Mouse (Mus musculus): ENCODE data around the gene Ggta1.

Ggta1 gene

GRCm38 (mm10) chr2:35462791-35463281 is at the start of gene Ggta1:
Gene Ggta1 (minus strand): TSS chr2:35463231.
- DNase-seq (ENCODE audit: low spot score), result no peak

GRCm38 (mm10) chr2:35512226-35512625 is 49.2 kb upstream of the Ggta1 start:
- no peak for DNase-seq (ENCODE audit: low spot score)

GRCm38 (mm10) chr2:35510920-35511319 is 47.9 kb upstream of the Ggta1 start:
- no peak for DNase-seq (ENCODE audit: low spot score)

DNA sequence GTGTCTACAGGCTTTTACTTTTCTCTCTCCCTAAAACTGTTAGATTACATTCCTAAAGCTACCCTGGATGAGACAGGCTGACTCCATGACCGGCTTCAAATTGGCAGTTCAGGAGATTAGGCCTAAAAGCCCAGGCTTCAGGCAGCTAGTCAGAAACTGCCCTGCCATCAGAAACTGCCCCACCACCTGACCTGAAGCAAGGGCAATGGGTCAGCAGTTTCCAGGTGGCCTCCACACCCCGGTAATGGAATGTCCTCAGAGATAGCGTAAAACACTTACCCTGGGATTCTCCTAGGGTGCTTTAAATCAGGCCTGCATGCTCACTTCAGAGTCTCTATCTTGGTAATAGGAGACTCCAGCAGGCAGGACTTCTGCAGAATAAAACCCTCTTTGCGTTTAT is 46.9 kb upstream of the Ggta1 start:
- no peak for DNase-seq (ENCODE audit: low spot score)

GRCm38 (mm10) chr2:35509343-35509667 is 46.3 kb upstream of the Ggta1 start:
- no peak for DNase-seq (ENCODE audit: low spot score)

DNA sequence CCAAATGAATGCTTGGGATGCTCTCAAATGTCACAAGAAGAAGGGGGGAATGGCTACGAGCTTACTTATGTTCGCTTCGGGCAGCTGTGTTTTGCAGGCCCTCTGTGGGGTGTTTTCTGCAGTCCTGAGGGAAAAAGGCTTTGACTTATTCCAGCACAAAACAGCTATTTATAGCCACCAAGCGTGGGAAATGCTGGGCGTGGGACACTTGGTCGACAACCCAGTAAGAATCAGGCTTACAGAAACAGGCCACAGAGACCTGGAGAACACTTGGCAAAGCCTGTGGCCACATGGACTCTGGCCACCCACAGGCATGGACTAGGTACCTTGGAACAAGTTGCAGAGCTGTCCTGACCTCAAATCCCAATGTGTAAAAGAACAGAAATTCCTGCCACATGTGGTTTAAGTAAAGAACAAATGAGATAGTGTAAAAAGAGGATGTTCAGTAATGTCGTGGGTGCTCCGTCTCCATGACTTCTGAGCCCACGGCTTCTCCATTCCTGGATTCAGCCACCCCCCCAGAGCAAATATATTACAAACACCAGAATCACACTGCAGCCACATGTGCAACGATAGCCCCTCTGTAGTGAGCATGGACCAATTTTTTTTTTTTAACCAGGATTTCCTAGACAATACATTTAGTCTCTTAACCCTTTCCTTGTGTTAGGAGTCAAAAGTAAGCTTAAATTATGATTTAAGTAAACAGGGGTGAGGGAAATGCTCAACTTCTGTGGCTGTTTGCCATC is 45.7 kb upstream of the Ggta1 start:
- DNase-seq (ENCODE audit: low spot score), result no peak

DNA sequence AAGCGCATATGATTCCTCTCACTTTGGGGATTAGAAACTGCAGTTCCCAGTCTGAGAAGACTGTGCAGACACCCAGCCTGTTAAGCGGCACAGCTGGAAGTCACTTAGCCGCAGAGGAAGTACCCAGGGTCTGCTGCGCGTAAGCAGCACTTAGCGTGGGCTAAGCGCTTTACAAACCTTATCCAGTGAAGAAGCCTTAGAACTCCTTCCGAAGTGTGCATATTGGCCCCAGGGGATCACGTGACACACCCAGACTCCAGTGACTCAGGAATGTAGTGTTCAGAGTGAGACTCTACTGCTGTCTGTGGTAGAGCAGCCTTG is 44.1 kb upstream of the Ggta1 start:
- DNase-seq (ENCODE audit: low spot score), result no peak

DNA sequence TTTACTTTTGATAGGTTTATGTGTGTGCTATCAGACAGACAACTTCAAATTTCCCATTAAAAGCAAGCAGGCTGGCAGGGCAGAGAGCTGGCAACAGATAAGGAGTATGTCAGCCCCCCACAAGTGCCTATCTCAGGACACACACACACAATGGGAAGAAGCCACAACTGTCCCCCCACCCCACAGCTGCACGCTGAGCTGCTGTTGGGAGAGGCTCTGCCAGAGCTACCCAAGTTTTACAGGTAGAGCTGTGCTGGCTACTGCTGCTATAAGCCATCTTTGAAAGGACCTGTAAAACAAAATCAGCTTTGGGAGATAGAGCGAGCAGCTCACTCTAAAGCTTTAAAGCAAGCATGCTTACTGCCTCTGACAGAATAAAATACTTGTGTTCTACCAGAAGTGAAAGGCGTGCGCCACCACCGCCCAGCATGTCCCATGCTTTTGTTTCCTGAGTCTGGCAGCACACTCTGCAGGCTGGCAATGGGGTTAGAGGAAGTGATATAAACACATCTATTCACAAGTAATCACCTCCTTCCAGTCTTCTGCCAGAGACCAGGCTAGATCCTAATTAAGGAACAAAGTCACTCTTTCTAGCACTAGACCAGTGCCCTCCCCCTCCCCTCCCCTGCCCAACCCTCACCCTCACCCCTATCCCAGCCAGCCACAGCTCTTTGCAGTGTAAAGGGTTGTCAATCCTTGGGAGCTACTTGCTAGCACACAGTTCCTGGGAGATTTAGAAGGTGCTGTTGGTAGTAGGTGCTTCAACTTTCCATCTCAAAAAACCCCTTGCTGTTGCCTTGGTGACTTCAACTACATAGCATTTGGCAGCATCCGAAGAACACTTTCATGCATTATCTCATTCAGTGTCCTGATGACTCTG is 43.5 kb upstream of the Ggta1 start:
- DNase-seq (ENCODE audit: low spot score), result no peak

DNA sequence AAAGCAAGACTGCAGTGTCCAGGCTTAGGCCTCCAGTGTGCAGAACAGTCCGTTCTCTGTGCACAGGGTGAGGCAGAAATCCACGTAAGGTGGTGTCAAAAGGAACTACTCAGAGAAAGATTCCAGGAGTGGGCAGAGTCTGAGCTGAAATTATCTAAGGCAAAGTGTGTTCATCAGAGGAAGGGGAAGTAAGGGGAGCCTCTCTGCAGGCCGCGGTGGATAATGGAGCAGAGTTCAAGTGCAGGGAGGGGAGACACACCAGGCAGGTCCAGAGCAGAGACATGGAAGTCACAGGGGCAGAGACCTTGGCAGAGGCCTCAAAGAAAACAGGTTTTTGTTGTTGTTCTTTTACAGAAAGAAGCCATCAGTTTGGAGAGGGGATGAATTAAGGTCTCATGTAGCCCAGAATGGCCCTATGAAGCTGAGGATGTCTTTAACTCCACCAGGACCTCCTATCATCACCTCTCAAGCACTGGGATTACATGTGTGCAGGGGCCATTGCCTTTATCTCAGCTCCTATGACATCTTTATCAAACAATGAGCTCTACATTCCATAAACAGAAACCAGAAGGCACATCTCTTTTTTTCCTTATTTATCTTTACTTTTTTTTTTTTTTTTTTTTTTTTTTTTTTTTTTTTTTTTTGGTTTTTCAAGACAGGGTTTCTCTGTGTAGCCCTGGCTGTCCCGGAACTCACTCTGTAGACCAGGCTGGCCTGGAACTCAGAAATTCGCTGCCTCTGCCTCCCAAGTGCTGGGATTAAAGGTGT is 42.7 kb upstream of the Ggta1 start:
- DNase-seq (ENCODE audit: low spot score), result no peak

GRCm38 (mm10) chr2:35504417-35504776 is 41.4 kb upstream of the Ggta1 start:
- no peak for DNase-seq (ENCODE audit: low spot score)

DNA sequence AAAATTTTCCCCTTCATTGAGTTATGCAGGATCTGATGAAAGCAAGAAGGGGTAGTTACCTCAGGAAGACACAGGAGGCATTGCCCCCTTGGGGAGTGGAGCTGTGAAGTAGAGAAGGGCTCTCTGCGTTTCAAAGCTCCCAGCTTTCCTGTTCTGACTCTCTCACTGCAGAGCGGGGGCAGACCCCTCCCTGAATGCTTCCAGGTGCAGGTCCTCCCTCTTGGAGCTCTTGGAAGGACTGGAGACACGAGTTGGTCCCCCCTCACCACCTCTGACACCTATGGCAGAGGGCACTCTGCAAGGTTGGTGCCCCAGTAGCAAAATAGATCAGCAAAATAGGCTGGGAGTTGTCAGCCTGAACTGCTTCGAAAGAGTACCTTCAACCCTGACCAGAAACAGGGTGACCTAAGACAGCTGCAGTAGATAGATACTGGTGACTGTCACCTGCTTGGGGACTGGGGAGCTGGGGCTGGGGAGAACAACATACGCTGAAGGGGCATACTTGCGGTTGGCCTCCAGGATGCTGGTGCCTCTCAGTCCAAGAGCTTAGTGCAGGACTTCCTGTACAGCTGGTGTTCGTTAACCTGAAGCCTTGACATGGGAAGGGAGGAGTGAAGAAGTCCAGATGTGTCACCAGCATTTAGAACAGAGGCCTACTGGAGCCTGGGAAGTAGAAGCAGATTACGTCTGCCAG is 40.8 kb upstream of the Ggta1 start:
- DNase-seq (ENCODE audit: low spot score), result no peak

- no peak for DNase-seq (ENCODE audit: low spot score)
These were observed 40.1 kb upstream of the Ggta1 start for GRCm38 (mm10) chr2:35503021-35503722.

- no peak for DNase-seq (ENCODE audit: low spot score)
These were observed 39.5 kb upstream of the Ggta1 start for GRCm38 (mm10) chr2:35502561-35502960.

GRCm38 (mm10) chr2:35499474-35499873 is 36.4 kb upstream of the Ggta1 start:
- DNase-seq (ENCODE audit: low spot score), result no peak

- DNase-seq (ENCODE audit: low spot score), result no peak
These were observed 35.9 kb upstream of the Ggta1 start for GRCm38 (mm10) chr2:35498961-35499360.

GRCm38 (mm10) chr2:35497662-35498196 is 34.7 kb upstream of the Ggta1 start:
- no peak for DNase-seq (ENCODE audit: low spot score)

DNA sequence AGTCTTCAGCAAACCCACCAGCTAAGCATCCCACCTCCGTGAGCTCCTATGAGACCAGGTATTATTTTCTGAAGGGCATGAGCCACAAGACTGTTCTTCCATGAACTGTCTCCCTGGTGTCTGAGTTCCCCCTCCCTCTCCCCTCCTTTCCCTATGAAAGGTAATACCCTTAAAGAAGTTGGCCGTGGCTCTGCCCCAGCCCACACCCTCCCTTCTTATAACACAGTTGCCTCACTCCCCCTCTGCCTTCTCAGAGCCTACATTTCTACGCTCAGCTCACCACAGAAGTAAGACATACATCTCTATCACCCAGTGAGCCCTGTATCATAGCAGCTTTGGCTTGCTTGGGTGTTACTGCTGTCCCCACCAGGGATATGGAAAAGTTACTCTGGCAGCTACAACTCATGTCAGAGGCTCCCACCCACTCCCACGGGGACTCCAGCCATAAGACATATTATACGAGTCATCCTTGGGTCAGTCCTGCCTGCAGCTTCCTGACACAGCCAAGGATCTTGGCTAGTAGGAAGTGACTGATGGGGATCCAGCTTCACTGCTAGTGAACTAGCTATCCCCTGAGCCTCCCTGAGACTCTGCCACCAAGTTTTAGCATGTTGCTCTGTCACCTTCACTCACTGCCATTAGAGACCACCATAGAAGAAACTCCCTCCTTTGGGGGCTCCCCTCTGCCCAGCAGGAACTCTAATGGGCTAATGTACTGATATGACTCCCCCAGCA is 33.4 kb upstream of the Ggta1 start:
- no peak for DNase-seq (ENCODE audit: low spot score)

DNA sequence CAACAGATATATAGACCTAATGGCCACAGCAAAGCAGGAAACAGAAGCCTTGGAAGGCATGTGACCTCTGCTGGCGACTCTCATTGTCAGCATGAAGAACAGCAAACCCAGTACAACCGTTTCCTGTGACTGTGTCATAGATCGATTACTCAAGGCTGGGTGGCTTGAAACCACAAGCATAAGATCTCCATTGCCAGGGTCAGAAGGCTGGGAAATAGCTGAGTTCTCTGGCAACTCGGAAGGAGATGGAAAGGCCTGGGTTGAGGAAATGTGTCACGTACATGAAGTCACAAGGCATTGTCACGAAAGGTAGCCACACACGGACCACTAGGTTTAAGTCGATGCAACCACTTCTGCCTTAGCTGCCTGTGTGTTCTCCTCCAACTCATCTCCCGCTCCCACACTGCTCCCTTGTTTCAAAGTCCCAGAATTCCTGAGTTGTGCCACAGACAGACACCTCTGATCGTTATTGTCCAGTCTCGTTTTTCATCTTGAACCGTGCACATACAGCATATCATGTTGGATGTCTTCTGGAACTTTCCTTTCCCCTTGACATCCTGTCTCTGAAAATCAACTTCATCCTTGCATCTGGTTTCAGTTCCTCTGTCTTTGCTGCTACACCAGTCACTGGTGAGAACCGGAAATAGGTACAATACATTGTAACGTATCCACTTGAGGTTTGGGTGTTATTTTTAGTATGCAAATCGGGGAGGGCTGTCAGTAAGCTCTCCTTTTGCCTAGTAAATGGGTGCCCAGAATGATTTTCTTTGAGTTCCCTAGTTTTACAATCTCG is 32.7 kb upstream of the Ggta1 start:
- DNase-seq (ENCODE audit: low spot score), result no peak

- no peak for DNase-seq (ENCODE audit: low spot score)
These were observed 30.5 kb upstream of the Ggta1 start for GRCm38 (mm10) chr2:35493566-35493965.

- no peak for DNase-seq (ENCODE audit: low spot score)
These were observed 28.1 kb upstream of the Ggta1 start for GRCm38 (mm10) chr2:35491151-35491550.
